Mouse (Mus musculus) layer of hippocampus, adult 18-20 months (tissue): Measurements from ENCODE around the gene Lgr6. TPM values are rescaled to one million over a fixed set of nuclear protein-coding genes. Genes with fewer than 3 reads are reported as not detected.

ENCODE experiments used
- DNase-seq, 2 experiments: peaks; one replicate each; pipeline ENCODE4 v3.0.0; 2022; ENCODE audit warnings: low spot score in 2 of 2
- total RNA-seq, 2 experiments: library from RNA; stranded (reverse); gene quantifications; 2 replicates each; pipeline ENCODE4 v1.2.3; 2021

Lgr6 gene
- total RNA-seq, 2 experiments from 2014 or later, result 1.3 to 2.6 TPM

- peak; percentile 30 to 51 for DNase-seq
Observed at GRCm38 (mm10) chr1:135019087-135019774, 85.8 kb downstream of the Lgr6 start.

DNA sequence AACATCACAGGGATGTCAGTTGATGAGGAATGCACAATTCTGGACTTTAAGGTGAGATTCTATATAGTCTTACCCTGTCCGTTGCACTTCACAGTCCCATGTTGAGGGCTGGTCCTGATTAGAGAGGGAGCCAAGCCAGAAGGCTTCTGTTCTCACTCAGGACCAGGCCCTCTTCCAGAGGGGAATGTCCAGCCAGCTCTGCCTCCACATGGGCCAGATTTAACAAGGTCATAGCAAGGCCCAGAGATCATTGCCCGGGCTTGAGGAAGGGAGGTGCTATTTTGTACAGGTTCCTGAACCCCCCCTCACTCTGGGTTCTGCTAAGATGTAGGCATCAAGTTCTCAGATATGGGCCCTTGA lies 87.4 kb downstream of the Lgr6 start:
- no peak for DNase-seq

DNA sequence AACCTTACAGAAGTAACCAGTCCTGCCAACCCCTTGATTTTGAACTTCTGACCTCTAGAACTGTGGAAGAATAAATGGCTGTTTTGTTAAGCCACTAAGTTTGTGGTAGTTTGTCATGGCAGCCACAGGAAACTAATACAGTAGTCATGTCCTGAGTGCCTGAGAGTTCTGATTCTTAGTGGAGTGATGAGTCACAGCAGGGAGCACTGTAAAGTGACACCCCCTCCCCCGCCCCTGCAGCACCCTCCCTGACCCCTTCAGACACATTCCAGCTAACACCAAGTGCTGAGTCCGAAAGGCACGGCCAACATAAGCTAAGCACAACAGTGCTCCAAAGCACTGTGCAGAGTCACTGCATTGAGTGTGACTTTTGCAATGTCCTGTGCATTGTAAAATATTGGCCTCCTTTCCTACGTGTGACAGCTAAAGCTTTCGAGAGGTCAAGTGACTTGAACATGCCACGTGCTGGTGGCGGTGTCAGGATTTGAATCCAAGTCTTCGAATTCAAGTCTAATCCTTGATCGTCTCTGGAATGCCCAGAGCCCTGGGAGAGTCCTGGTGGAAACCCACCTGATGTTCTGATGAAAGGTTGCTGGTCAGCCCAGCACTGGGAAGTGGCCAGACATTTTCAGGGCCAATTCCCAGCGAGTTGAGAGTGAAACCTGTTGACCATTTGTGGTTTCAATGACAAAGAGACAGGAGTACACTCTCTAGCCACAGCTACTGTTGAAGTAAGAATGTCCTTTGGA lies 88.0 kb downstream of the Lgr6 start:
- DNase-seq, result no peak

DNA sequence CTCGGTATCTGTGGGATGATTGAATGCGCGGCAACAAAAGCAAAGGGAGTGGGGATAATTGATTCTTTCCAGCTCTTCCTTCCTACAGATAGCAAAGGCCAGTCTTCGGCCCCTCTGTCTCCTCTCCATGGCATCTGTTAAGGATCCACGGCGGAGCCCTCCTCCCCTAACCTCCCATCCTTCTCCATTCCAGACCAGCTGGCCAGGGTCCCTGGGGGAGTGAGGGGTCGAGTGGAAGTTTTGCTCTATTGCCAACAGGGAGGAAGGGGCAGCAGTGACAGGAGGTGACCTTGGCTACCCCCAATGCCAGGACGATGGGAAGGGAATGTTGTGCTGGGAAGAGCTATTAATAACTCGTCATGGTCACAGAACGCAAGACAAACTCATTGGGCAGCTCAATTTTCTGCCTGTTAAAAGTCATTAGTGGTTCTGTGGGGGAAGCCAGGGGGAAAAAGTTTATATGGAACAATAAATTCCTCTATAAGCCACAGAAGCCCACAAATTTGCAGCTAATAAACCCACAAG lies 90.1 kb downstream of the Lgr6 start:
- DNase-seq, result no peak

GRCm38 (mm10) chr1:135012472-135012871 lies 92.6 kb downstream of the Lgr6 start:
- DNase-seq, result peak in 1 of 2 experiments; percentile 21

- no peak for DNase-seq
Observed at GRCm38 (mm10) chr1:135011912-135012311, 93.2 kb downstream of the Lgr6 start.

GRCm38 (mm10) chr1:135009833-135010232 lies 95.2 kb downstream of the Lgr6 start:
- DNase-seq, result no peak

DNA sequence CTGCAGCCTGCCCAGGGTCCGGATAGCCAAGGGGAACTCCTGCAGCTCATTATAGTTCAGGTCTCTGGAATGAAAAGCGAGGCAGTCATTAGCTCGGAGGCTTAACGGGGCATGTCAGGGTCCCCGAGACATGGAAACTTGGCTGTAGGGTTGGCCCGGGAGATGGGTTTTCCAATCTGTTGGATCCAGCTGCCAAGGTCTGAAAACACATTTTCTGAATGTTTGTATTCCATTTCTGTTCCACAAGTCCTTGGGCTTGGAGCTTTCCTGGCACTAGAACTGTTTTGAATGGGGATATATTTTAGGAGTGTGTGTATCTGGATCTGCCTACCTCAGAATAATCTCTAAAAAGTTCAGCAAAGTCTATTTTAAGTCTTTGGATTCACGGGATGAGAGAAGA lies 99.4 kb downstream of the Lgr6 start:
- DNase-seq, result no peak

- no peak for DNase-seq
Observed at GRCm38 (mm10) chr1:135003346-135003745, 101.7 kb downstream of the Lgr6 start.

- DNase-seq, result no peak
Observed at GRCm38 (mm10) chr1:135000527-135000926, 104.5 kb downstream of the Lgr6 start.

- no peak for DNase-seq
Observed at GRCm38 (mm10) chr1:134998231-134998630, 106.8 kb downstream of the Lgr6 start.

DNA sequence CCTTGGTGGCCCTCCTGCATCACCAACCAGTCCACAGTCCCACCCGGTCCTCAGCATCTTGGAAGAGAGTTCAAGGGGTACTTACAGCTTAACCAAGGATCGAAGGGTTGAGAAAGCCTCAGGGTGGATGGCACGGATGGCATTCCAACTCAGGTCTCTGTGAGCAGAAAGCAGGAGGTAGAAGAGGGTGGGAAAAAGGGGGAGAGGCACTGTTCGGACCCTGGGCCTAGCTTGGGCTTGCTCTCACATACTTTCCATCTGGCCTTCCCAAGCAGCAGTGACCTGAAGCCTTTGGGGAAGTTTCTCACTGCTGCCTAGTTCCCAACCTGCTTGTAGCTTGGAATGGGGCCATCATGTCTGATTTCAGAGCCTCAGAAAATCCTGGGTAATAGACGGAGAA lies 107.5 kb downstream of the Lgr6 start:
- DNase-seq, result no peak

DNA sequence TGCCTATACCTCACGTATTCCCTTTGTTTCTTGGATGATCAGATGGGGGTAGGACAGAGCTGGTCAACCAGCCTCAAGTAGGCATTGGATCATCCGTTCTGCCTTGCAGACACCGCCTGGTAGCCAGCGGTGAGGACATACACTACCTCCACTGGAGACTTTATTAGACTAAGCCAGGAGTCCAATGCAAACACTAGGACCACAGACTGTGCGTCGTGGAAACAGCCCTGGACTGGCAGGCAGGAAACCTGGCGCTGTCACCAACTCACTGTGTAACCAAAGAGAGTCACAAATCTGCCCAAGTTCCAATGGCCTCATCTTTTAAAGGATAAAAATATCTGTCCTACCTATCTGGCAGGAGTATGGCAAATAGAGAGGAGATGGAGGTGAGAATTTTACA lies 108.6 kb downstream of the Lgr6 start:
- DNase-seq, result no peak

DNA sequence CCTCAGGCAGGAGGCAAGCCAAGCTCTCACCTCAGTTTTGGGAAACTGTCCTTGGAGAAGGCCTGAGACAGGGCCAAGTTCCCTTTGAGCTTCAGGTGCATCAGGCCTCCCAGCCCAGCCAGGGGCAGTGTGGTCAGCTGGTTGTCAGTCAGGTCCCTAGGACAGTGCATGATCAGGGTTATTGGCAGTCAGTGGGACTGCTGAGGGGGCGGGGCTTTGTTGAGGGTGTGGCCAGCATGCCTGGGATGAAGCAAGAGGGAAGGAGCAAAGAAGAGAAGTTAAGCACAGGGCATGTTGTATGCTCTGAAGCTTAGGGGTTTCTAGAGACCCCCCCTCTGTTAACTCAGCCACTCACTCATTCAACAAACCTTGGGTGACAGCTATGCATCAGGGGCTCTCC lies 109.1 kb downstream of the Lgr6 start:
- no peak for DNase-seq

DNA sequence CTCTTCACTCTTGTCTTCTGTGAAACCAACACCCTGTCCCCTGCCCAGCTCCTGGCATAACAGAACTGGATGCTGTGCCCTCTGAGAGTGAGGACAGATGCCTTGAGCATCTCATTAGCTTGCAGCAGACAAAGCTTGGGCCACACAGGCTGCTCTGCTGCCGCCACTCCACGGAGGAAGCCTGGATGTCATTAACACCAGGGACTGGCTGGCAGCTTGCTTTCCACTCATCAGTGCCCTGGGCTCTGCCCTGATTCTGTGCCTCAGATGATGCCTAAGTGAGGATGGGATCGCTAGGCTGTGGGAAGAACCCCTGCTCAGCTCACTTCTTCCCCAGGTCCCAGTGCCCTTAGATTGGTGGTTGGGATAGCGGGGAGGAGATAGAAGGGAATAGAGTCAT lies 109.6 kb downstream of the Lgr6 start:
- DNase-seq, result no peak

GRCm38 (mm10) chr1:134994739-134995138 lies 110.3 kb downstream of the Lgr6 start:
- DNase-seq, result no peak

DNA sequence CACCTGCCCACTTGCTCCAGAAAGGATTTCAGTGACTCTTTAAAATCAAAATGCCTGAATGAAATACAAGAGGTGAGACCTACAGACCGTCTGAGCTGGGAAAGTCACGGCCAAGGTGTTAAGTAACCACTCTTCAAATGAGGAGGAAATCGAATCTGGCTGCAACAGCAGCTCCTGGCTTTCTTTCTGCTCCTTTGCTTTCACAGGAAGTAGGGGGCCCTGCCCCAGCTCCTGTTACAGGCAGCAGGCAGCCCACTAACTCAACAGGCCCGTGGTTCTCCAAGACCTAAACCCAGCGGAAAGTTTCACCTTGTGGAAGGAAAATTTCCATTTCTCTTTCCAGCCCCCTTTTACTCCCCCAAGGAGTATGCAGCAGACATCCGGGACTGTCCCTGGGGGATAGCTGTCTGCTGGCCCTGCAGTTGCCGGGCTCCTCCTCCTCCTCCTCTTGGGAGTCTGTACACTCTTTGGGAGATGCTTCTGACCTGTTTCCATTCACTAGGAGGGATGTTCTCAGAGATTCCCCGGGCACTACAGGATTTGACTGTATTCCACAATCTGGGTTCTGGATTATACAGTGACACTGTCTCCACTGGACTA lies 112.9 kb downstream of the Lgr6 start:
- no peak for DNase-seq

- peak; percentile 72 to 91 for DNase-seq
Observed at GRCm38 (mm10) chr1:134989372-134989771, 115.7 kb downstream of the Lgr6 start.

DNA sequence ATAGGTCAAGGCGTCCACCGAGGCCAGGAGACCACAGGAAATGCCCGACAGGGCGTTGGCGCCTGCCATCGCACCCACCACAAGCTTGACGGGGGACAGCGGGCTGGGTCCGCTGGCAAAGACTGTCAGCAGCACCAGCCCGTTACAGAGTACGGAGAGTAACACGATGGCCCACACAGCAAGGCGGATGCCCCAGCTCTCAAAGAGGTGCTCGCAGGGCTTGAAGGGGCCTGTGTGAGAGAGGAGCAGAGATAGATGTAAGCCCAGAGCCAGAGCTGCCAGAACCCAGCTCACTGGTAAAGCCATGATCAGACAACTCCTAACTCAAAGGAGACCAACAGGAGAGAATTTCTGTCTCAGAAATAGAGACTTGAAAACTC lies 117.1 kb downstream of the Lgr6 start:
- DNase-seq, result no peak

DNA sequence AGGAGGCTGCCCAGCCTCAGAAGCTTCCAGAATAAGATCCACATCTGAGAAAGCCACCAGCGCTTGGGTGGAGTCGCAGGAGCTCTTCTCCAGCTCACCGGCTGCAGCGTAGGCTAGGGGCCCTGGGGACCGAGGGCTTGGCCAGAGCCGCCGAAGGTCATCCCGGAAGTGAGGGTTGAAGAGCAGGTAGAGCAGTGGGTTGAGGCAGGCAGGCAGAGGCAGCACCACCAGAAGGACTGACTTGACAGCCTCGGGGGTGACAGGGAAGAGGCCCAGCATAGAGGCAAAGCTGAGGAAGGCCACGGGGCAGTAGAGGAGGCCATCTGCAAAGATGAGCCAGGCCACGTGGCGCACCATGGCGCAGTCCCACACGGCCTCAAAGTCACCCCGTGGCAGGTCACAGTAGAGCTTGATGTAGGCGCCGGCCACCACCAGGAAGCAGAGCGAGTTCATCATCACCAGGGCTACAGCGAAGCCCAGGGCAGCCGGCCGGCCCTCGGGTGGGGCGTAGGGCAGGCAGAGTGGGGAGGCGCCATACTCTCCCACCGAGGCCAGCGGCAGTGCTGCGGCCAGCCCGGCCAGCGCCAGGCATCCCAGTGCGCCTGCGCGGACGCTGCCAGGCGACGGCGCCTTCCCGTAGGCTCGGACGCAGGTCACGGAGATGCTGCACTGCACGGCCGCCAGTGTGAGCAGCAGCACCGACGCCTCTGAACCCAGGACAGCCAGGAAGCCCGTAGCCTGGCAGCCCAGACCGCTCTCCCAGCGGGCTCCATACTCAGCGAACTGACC lies 117.7 kb downstream of the Lgr6 start:
- peak in 1 of 2 experiments; percentile 43 for DNase-seq

- DNase-seq, result peak in 1 of 2 experiments; percentile 58
Observed at GRCm38 (mm10) chr1:134972920-134973319, 132.2 kb downstream of the Lgr6 start.
